Mouse (Mus musculus): ENCODE results near the gene Lbx1. TPM values are rescaled to one million over a fixed set of nuclear protein-coding genes. Genes with fewer than 3 reads are reported as not detected.

Lbx1 gene
- polyA plus RNA-seq, 1 experiment from 2014 or later, result not detected

- Histone ChIP-seq H3K9me3 (ENCODE audit: control insufficient read depth, low read depth, low read length) (no peaks in the 10 kb centered on the region), H3K4me2 (replicated peaks; ENCODE audit: low read depth, low read length) (no peak overlapping the region), H3K27me3 (ENCODE audit: control insufficient read depth, insufficient read depth, low read length) (peaks cover 16% of the 10 kb centered on the region), H3K4me3 (ENCODE audit: low read depth, low read length) (no peak overlapping the region), H3K4me1 (ENCODE audit: control insufficient read depth, insufficient read depth, low read length) (no peaks in the 10 kb centered on the region), H3K36me3 (ENCODE audit: control insufficient read depth, insufficient read depth, low read length) (no peaks in the 10 kb centered on the region), H3K9ac (replicated peaks; ENCODE audit: low read depth, low read length) (no peak overlapping the region), H3K27ac (ENCODE audit: low read length) (no peak overlapping the region)
- no peak for ATAC-seq (ENCODE audit: insufficient number of reproducible peaks, insufficient read depth, low FRiP score, low read depth)
- 77% methylated on average over 19 of the region's 19 CpGs for WGBS
These were observed 13.1 kb upstream of the Lbx1 start for GRCm38 (mm10) chr19:45248691-45249090.

DNA sequence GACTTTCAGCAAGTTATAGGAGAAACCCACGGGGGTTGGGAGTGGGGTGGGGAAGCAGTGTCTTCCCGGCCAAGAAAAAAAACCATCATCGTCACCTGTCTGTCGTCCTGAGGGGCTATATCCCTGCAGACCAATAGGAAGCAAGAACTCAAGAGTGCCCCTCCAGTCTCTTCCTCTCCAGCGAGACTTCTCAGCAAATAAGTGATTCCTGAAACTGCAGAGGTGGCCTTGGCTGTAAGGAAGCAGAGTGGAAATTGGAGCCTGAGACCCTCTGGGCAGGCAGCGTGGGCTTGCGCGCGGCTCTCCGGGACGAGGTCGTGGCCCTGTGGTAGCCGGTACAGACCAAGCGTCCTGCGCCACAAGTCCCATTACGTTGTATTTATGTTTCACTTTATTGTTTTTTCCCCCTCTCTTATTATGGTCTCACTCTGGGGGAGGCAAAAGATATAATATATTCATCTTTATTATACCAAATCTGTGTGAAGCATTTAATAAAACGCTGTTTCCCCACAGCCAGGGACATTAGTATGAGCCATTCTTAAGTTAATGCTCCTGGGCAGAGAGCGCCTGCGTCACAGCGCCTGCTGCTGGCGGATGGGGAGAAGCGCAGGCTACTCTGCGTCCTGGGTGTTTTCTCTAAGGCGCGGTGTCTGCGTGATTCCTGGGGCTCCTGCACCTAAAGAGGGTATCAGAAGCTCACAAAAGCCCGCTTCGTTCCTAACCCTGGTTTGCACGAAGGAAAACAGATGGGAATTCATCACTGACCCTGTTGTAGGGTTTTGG lies 8.5 kb upstream of the Lbx1 start:
- WGBS, result 3% methylated on average over 29 of the region's 29 CpGs
- Histone ChIP-seq H3K9me3 (ENCODE audit: control insufficient read depth, low read depth, low read length) (no peaks in the 10 kb centered on the region), H3K4me3 (ENCODE audit: low read depth, low read length) (no peak overlapping the region), H3K4me1 (ENCODE audit: control insufficient read depth, insufficient read depth, low read length) (no peaks in the 10 kb centered on the region), H3K36me3 (ENCODE audit: control insufficient read depth, insufficient read depth, low read length) (no peaks in the 10 kb centered on the region), H3K9ac (replicated peaks; ENCODE audit: low read depth, low read length) (no peak overlapping the region), H3K4me2 (replicated peaks; ENCODE audit: low read depth, low read length) (no peak overlapping the region), H3K27ac (ENCODE audit: low read length) (no peak overlapping the region), H3K27me3 (ENCODE audit: control insufficient read depth, insufficient read depth, low read length) (peaks cover 51% of the 10 kb centered on the region)
- no peak; the same call in 1 of the 2 replicates for ATAC-seq (ENCODE audit: insufficient number of reproducible peaks, insufficient read depth, low FRiP score, low read depth)

- Histone ChIP-seq H3K9ac (replicated peaks; ENCODE audit: low read depth, low read length) (no peak overlapping the region), H3K4me1 (ENCODE audit: control insufficient read depth, insufficient read depth, low read length) (no peaks in the 10 kb centered on the region), H3K27ac (ENCODE audit: low read length) (no peak overlapping the region), H3K36me3 (ENCODE audit: control insufficient read depth, insufficient read depth, low read length) (no peaks in the 10 kb centered on the region), H3K4me3 (ENCODE audit: low read depth, low read length) (no peak overlapping the region), H3K9me3 (ENCODE audit: control insufficient read depth, low read depth, low read length) (no peaks in the 10 kb centered on the region), H3K4me2 (replicated peaks; ENCODE audit: low read depth, low read length) (no peak overlapping the region), H3K27me3 (ENCODE audit: control insufficient read depth, insufficient read depth, low read length) (peaks cover 59% of the 10 kb centered on the region)
- ATAC-seq (ENCODE audit: insufficient number of reproducible peaks, insufficient read depth, low FRiP score, low read depth), result no peak
- 2% methylated on average over 5 of the region's 5 CpGs for WGBS
These were observed 7.6 kb upstream of the Lbx1 start for GRCm38 (mm10) chr19:45243264-45243602.

GRCm38 (mm10) chr19:45242348-45243263 lies 7.0 kb upstream of the Lbx1 start:
- H3K4me2 ChIP-seq (replicated peaks; ENCODE audit: low read depth, low read length), result no peak overlapping the region
- no peaks in the 10 kb centered on the region for H3K36me3 ChIP-seq (ENCODE audit: control insufficient read depth, insufficient read depth, low read length)
- 3% methylated on average over 23 of the region's 23 CpGs for WGBS
- H3K27ac ChIP-seq (ENCODE audit: low read length), result no peak overlapping the region
- ATAC-seq (ENCODE audit: insufficient number of reproducible peaks, insufficient read depth, low FRiP score, low read depth), result no peak
- H3K4me3 ChIP-seq (ENCODE audit: low read depth, low read length), result no peak overlapping the region
- no peaks in the 10 kb centered on the region for H3K9me3 ChIP-seq (ENCODE audit: control insufficient read depth, low read depth, low read length)
- no peaks in the 10 kb centered on the region for H3K4me1 ChIP-seq (ENCODE audit: control insufficient read depth, insufficient read depth, low read length)
- peaks cover 65% of the 10 kb centered on the region for H3K27me3 ChIP-seq (ENCODE audit: control insufficient read depth, insufficient read depth, low read length)
- no peak overlapping the region for H3K9ac ChIP-seq (replicated peaks; ENCODE audit: low read depth, low read length)

DNA sequence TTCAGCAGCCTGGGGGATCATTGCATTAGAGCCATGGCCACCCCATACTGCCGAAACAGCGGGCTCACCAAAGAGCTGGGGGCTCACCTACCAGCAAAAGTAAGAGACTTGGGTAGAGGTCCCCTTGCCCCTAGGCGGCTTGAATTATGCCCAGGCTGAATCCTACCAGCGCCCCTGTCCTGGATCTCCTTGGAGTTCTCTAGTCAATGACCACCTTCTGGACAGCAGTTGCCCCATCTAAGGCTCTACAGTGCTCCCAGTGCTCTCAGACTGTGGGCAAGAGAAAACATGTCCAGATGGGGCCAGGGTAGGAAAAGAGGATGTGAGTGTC lies 6.4 kb upstream of the Lbx1 start:
- peaks cover 67% of the 10 kb centered on the region for H3K27me3 ChIP-seq (ENCODE audit: control insufficient read depth, insufficient read depth, low read length)
- 0 out of 2 replicates have a peak, but pooled peaks cover 1% of the 10 kb centered on the region for H3K4me1 ChIP-seq (ENCODE audit: control insufficient read depth, insufficient read depth, low read length)
- no peak overlapping the region for H3K9ac ChIP-seq (replicated peaks; ENCODE audit: low read depth, low read length)
- H3K4me3 ChIP-seq (ENCODE audit: low read depth, low read length), result no peak overlapping the region
- no peak overlapping the region for H3K27ac ChIP-seq (ENCODE audit: low read length)
- no peaks in the 10 kb centered on the region for H3K36me3 ChIP-seq (ENCODE audit: control insufficient read depth, insufficient read depth, low read length)
- H3K4me2 ChIP-seq (replicated peaks; ENCODE audit: low read depth, low read length), result no peak overlapping the region
- H3K9me3 ChIP-seq (ENCODE audit: control insufficient read depth, low read depth, low read length), result no peaks in the 10 kb centered on the region
- WGBS, result 14% methylated on average over 4 of the region's 4 CpGs
- no peak for ATAC-seq (ENCODE audit: insufficient number of reproducible peaks, insufficient read depth, low FRiP score, low read depth)

DNA sequence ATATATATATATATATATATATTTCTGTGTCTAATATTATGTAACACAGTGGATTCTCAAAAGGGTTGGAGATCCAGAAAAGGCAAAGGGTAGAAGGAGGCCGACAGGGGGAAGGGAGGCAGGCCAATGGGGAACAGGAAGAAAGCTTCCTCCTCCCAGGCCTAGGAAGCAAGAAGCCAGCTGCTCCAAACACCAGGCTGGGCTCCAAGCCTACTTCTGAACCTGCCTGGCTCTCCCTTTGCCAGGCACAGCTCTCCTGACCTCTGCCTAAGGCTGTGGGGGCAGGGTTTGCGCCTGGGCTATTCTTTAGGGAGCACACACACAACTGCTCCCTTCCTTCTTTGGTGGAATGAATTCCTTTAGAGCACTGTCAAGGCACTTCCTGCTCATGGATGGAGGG lies 4.4 kb upstream of the Lbx1 start:
- 7% methylated on average over 2 of the region's 2 CpGs for WGBS
- no peak overlapping the region for H3K4me3 ChIP-seq (ENCODE audit: low read depth, low read length)
- ATAC-seq (ENCODE audit: insufficient number of reproducible peaks, insufficient read depth, low FRiP score, low read depth), result no peak

GRCm38 (mm10) chr19:45239191-45239590 lies 3.6 kb upstream of the Lbx1 start:
- Histone ChIP-seq H3K4me2 (replicated peaks; ENCODE audit: low read depth, low read length) (no peak overlapping the region), H3K9me3 (ENCODE audit: control insufficient read depth, low read depth, low read length) (no peaks in the 10 kb centered on the region), H3K9ac (replicated peaks; ENCODE audit: low read depth, low read length) (no peak overlapping the region), H3K4me1 (ENCODE audit: control insufficient read depth, insufficient read depth, low read length) (peaks cover 20% of the 10 kb centered on the region), H3K36me3 (ENCODE audit: control insufficient read depth, insufficient read depth, low read length) (no peaks in the 10 kb centered on the region), H3K4me3 (ENCODE audit: low read depth, low read length) (no peak overlapping the region), H3K27me3 (ENCODE audit: control insufficient read depth, insufficient read depth, low read length) (peaks cover 78% of the 10 kb centered on the region), H3K27ac (ENCODE audit: low read length) (no peak overlapping the region)
- no peak for ATAC-seq (ENCODE audit: insufficient number of reproducible peaks, insufficient read depth, low FRiP score, low read depth)
- WGBS, result 16% methylated on average over 1 of the region's 1 CpGs

More for the DNA sequence above, 4.4 kb upstream of the Lbx1 start:
- Histone ChIP-seq H3K27ac (ENCODE audit: low read length) (no peak overlapping the region), H3K9ac (replicated peaks; ENCODE audit: low read depth, low read length) (no peak overlapping the region), H3K27me3 (ENCODE audit: control insufficient read depth, insufficient read depth, low read length) (peaks cover 78% of the 10 kb centered on the region), H3K4me1 (ENCODE audit: control insufficient read depth, insufficient read depth, low read length) (peaks cover 19% of the 10 kb centered on the region), H3K4me2 (replicated peaks; ENCODE audit: low read depth, low read length) (no peak overlapping the region), H3K9me3 (ENCODE audit: control insufficient read depth, low read depth, low read length) (no peaks in the 10 kb centered on the region), H3K36me3 (ENCODE audit: control insufficient read depth, insufficient read depth, low read length) (no peaks in the 10 kb centered on the region)

DNA sequence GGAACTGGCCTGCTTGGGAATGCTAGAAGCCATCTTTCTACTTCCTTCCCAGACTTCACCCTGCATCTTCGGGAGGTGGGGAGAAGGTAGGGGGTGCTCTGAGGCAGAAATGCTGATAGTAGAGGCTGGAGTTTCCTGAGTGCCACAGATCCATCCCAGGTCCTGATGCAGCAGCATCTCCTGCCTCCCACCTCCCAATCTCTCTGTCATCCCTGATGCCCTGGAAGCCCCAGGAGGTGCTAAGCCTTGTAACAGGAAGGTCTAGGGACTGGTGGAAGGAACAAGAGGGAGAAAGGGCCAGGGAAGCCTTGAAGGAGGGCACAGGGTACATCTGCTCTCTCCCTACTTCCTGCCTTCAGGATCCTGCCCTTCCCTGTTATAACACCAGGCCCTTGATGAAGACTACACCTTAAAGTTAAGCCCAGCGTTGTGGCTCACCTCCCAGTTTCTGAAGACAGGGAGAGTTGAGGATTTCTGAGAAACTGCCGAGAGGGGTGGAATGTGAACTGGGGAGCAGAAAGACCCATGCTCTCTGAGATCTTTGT lies 2.1 kb upstream of the Lbx1 start:
- Histone ChIP-seq H3K27me3 (ENCODE audit: control insufficient read depth, insufficient read depth, low read length) (peaks cover 69% of the 10 kb centered on the region), H3K4me1 (ENCODE audit: control insufficient read depth, insufficient read depth, low read length) (peaks cover 20% of the 10 kb centered on the region), H3K36me3 (ENCODE audit: control insufficient read depth, insufficient read depth, low read length) (no peaks in the 10 kb centered on the region), H3K9me3 (ENCODE audit: control insufficient read depth, low read depth, low read length) (no peaks in the 10 kb centered on the region), H3K4me2 (replicated peaks; ENCODE audit: low read depth, low read length) (no peak overlapping the region), H3K4me3 (ENCODE audit: low read depth, low read length) (no peak overlapping the region), H3K9ac (replicated peaks; ENCODE audit: low read depth, low read length) (no peak overlapping the region), H3K27ac (ENCODE audit: low read length) (no peak overlapping the region)
- WGBS, result 15% methylated on average over 3 of the region's 3 CpGs
- ATAC-seq (ENCODE audit: insufficient number of reproducible peaks, insufficient read depth, low FRiP score, low read depth), result no peak
